Mouse (Mus musculus): ENCODE data around the gene Ccr2.

- TF ChIP-seq TAL1 (IDR thresholded peaks at IDR 0.05; ENCODE audit: low read length) = no peak
- no peak for TF ChIP-seq GATA1 (IDR thresholded peaks at IDR 0.05; ENCODE audit: low read length)
Observed at GRCm38 (mm10) chr9:124105196-124105595, 3.4 kb downstream of the Ccr2 start.

Measured in erythroblast, embryonic 14.5 days (primary cell).